Mouse (Mus musculus) bone marrow macrophage, adult 2 months (primary cell): Measurements from ENCODE around the gene Epha4. TPM values are rescaled to one million over a fixed set of nuclear protein-coding genes. Genes with fewer than 3 reads are reported as not detected.

ENCODE experiments used
- H3K27ac ChIP-seq: 2 replicates; pipeline ENCODE4 v1.5.1; 2012; ENCODE audit warnings: low read depth, low read length; ENCODE audit not compliant: insufficient read depth
- H3K4me1 ChIP-seq: 2 replicates; pipeline ENCODE4 v1.6.1; 2012; ENCODE audit warnings: low read length; ENCODE audit not compliant: control insufficient read depth, insufficient read depth
- H3K4me3 ChIP-seq: 2 replicates; pipeline ENCODE4 v1.5.1; 2012; ENCODE audit warnings: mild to moderate bottlenecking, low read length, moderate library complexity; ENCODE audit not compliant: insufficient read depth
- CTCF ChIP-seq: IDR thresholded peaks from 2 replicates; pipeline ENCODE4 v1.5.1; 2012; ENCODE audit warnings: low read depth, mild to moderate bottlenecking, low read length, moderate library complexity
- POLR2A ChIP-seq: IDR thresholded peaks from 2 replicates; pipeline ENCODE4 v1.6.1; 2012; ENCODE audit warnings: mild to moderate bottlenecking, low read depth, low read length, borderline replicate concordance
- polyA plus RNA-seq: library from polyadenylated mRNA; stranded (reverse); fragments of >200 nt; gene quantifications from 2 replicates; pipeline ENCODE4 v1.2.4, GENCODE M21; 2012; ENCODE audit not compliant: missing spikeins, insufficient read depth, insufficient read length

Gene Epha4
- polyA plus RNA-seq, 1 experiment = 0.17 TPM

DNA sequence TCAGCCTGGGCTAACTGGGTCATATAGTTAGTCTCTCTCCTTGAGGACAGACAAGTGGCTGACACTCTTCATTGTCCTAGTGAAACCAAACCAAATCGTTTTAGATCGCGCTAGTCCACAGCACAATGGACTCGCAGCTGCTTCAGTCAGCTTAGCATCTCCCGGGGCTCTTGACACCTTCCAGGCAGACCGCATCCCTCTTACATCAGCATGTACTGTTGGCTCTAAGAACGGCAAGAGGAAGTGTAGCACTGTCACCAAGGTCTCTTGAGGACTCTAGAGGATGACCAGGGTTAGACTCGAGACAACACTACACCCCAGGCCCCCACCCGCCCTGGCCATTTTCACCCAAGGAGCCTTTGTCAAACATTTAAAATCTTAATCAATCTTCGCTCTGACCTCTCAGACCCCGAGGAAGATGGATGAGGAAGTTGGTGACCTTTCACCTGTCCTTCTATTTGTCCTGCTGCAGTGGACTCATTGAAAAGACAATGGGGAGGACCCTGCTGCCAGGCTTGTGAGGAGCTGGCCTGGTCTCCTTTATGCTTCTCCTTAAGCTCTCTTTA is 12.3 kb downstream of the Epha4 start:
- no peak for TF ChIP-seq CTCF
- no peak for TF ChIP-seq POLR2A

DNA sequence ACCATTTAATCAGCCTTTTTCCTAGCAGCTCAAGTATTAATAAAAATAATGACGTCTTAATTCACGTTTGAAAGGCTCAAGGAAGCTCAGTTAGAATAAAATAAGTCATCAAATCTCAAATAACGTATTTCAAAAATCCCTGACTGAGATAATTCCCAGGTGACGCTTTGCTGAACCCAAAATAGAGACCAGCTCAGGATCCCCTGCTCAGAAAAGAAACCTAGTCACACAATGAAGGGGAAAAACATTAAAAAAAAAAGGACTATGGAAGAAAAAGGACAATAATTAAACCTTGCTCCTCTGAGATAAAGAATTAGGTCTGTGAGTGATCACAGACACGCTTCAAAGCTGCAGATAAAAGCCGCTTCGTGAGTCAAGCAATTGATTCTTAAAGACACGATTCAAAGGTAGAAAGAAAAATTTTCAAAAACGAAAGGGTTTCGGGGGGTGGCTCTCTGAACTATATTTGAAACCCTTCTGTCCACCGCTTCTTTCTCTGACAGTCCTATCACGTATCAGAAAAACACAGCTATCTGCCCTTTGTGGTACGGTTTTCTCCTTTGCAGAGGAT is 13.4 kb downstream of the Epha4 start:
- H3K27ac ChIP-seq = no peak overlapping the region
- TF ChIP-seq POLR2A = no peak
- TF ChIP-seq CTCF = no peak
- H3K4me1 ChIP-seq = no peaks in the 10 kb centered on the region
- H3K4me3 ChIP-seq = no peak overlapping the region

More for the DNA sequence above, 12.3 kb downstream of the Epha4 start:
- H3K4me1 ChIP-seq = no peaks in the 10 kb centered on the region
- no peak overlapping the region for H3K4me3 ChIP-seq
- H3K27ac ChIP-seq = no peak overlapping the region

DNA sequence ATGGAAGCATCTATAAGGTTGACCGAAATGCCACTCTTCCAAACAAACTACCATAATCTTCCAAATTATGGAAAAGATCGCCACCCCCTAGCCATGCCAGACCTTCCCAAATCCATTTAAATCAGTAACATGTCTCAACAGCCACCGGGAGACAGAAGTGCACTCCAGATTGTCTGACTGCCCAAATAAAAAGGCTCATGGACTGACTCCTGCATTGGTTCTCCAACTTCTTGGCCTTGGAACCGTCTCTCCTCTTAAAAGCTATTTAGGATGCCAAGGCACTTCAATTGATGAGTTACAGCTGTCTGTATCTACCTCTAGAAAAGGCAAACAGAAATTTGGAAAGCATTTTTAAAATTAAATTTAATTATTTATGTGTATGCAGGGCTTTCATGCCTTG is 17.4 kb downstream of the Epha4 start:
- H3K4me1 ChIP-seq = no peaks in the 10 kb centered on the region
- no peak overlapping the region for H3K27ac ChIP-seq
- H3K4me3 ChIP-seq = no peak overlapping the region
- TF ChIP-seq POLR2A = no peak
- no peak for TF ChIP-seq CTCF

DNA sequence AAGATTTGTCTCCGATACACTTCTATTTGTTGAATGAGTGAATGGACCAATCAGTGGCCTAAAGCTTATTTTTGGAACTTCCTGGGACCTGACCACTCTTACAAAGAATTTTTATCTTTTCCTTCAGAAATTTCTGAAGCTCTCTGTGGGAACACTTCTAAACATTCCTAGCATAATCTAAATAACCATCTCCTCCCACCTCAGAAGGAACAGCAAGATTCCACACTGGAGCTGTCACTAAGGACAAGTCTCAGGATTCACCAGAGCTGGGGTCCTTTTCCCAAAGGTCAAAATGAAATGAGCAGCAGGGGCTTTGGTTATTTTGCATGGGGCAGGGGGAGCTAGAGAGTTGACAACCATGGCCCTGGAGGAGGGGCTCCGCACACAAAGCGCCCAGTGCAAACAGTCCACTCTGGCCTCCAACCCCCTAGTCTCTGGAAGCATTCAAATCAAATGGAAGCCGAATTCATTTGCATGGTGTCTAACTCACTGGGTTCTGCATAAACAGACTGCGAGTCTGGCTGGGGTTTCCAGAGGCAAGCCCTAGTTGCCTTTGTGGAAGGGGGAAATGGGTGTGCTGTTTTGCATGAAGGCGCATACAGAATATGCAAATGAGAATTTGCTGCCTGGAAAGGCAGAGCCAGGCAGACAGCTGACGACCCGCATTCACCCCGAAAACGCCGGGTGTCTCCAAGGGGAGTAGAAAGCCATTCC is 18.3 kb downstream of the Epha4 start:
- H3K4me1 ChIP-seq = no peaks in the 10 kb centered on the region
- no peak overlapping the region for H3K27ac ChIP-seq
- no peak for TF ChIP-seq POLR2A
- no peak for TF ChIP-seq CTCF

DNA sequence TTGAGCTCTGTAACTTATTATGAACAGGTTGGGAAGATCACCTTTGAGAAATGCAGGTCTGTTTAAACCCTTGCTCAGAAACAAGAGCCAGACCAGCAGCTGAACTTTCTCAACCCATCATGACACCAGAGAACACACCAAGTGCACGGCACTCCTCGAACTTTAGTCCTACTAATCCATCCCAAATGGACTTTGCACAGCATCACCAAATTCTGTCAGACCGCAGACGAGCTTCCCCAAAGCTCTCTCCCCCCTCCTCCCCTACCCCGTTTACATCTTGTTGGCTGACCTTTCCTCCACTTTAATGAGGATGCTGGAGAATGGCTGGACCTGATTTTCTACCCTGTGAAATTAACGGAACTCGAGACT is 19.1 kb downstream of the Epha4 start:
- H3K4me1 ChIP-seq = no peaks in the 10 kb centered on the region
- no peak overlapping the region for H3K27ac ChIP-seq
- TF ChIP-seq POLR2A (no peak), CTCF (no peak)
- no peak overlapping the region for H3K4me3 ChIP-seq

More for the DNA sequence above, 18.3 kb downstream of the Epha4 start:
- no peak overlapping the region for H3K4me3 ChIP-seq

DNA sequence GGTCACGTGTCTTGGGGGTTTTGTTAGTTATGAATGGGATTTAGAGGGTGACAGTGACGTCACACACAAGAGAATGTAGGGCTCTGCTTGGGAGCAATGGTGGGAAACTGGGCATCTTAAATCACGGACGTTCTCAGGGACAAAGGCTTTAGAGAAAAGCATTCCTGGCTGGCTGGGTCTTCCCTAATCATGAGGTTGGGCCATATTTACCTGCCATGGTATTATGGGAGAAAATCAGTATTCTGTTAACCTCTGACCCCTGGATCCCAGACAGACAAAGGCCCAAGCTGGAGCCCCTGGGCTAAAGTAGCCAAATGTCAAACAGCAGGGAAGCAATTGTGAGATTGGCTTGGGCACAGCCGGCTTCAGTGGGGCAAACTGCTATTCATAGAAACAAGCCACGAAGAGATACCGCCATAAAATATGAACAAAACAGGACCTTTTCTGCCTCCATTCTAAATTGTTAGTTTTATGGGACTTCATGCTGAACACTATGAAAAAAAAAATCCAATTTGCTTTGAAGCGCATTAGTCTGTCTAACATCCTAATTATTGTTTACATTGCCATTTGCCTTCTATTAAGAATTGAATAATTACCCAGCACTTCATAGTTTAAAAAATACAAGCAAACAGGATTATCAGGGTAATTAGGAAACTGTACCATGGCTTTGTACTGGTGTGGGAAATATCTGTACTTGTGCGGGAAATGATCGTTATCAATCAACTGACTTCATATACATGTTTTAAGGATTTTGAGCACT is 19.7 kb downstream of the Epha4 start:
- TF ChIP-seq CTCF (no peak), POLR2A (no peak)
- H3K4me1 ChIP-seq = no peaks in the 10 kb centered on the region

DNA sequence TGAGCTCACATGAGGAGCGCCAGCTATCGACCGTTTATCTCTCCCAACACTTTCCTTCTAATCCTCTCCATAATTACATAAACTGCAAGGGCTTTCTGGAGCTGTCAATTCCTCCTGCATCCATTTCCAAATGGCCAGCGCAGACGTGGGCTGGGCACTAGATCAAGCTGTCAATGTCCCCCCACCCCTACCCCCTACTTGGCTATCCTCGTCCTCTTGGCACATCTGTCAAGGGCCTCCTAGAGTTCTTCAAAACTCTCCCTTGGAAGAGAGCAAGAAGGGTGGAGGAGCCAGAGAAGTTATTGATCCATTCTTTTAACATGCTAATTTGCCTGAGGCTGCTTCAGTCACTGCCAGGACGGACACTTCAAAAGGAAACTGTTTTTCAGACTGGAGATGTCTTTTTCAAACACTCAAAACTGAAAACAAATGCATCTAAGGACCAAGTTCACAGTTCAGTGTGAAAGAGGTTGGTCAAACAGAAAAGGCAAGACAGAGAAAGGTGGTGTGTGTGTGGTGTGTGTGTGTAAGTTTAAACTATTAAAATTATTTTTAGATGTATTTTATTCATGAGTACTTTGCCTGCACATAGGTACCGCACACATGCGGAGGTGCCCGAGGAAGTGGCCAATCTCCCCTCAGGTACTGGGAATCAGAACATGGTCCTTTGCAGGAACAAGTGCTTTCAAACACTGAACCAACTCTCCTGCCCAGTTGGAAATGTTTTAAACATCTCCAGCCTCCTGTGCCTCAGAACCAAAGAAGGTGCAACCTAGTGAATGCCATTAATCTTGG is 20.9 kb downstream of the Epha4 start:
- H3K27ac ChIP-seq = no peak overlapping the region
- no peaks in the 10 kb centered on the region for H3K4me1 ChIP-seq
- TF ChIP-seq POLR2A = no peak
- no peak for TF ChIP-seq CTCF
- no peak overlapping the region for H3K4me3 ChIP-seq

More for the DNA sequence above, 19.7 kb downstream of the Epha4 start:
- no peak overlapping the region for H3K4me3 ChIP-seq
- no peak overlapping the region for H3K27ac ChIP-seq

DNA sequence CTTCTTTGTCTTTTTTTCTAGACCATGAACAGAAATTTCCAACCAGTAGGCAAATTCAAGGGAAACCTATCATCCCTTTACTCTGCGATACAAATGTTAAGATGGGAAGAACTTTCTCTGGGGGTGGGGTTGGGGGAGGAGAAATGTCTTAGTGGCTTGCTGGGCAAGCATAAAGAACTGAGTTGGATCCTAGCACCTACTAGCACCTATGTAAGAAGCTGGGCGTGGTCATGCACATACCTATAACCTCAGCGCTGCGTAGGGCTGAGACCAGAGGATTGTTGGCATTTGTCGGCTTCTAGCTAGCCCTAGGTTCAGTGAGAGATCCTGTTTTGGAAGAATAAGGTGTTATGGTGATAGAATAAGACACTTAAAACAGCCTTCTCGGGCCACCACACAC is 24.7 kb downstream of the Epha4 start:
- Histone ChIP-seq H3K27ac (no peak overlapping the region), H3K4me1 (no peaks in the 10 kb centered on the region), H3K4me3 (no peak overlapping the region)
- TF ChIP-seq POLR2A = no peak
- TF ChIP-seq CTCF = no peak

DNA sequence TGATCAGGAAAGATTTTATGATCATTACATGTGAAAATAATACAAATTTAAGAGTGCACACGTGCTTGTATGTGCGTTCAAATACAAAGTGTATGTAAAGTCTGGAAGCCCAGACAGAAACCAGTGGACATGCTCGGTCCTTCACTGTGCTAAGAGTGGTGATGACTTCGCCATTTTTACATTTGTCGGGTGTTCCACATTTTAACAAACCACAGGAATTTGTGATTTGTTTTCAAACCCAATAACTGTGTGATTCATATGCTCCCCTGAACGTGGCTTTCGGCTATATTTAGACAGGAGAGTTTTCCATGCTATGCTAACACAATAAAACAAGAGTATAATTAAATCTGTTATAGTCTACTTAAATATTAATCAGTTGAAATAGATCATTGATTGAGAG is 25.5 kb downstream of the Epha4 start:
- no peaks in the 10 kb centered on the region for H3K4me1 ChIP-seq

More for the DNA sequence above, 25.5 kb downstream of the Epha4 start:
- Histone ChIP-seq H3K4me3 (no peak overlapping the region), H3K27ac (no peak overlapping the region)
- no peak for TF ChIP-seq CTCF
- no peak for TF ChIP-seq POLR2A
